Mouse (Mus musculus): ENCODE measurements at regions not wholly inside any gene's neighbourhood (a gene's known extent, or its start where the extent isn't known, plus 50 kb on each side); places are given as distances from the start of the nearest gene placed in this dataset.

DNA sequence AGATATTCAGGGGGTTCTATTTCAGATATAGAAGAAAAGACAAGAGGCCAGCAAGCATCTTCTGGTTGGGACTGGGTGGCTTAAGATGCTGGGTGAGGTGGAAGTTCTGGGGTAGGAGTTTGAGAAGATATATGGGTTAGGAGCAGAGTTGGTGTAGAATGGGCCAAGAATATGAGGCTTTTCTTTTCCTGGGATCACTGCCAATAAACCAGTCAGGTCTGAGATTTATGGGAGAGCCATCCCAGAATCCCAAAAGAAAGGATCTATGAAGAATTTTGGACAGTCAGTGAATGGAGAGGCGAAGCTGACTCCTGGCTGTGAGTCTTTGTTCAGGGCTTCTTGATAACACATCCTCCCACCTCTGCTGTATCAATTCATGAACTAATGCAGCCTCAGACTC is 192.0 kb upstream of the Klf4 start:
- no peak for DNase-seq

DNA sequence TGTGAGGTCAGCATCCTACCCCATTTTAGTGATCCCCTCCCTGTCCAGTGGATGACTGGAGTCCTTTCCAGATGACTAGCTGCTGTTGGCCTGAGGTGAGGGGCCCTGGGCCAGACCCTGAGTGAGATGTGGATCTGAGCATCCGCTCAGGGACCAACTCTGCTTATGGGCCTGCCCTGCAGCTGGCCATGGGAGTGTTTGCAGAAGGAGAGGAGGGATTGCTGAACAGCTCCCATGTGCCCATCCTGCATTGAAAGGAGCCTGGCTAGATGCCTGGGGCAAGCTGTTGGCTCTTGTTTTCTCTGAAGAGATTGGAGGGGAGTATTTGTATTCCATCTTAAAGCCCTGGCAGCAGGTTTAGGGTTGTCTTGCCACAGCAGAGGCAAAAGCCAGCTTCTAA is 190.9 kb upstream of the Klf4 start:
- no peak for DNase-seq

DNA sequence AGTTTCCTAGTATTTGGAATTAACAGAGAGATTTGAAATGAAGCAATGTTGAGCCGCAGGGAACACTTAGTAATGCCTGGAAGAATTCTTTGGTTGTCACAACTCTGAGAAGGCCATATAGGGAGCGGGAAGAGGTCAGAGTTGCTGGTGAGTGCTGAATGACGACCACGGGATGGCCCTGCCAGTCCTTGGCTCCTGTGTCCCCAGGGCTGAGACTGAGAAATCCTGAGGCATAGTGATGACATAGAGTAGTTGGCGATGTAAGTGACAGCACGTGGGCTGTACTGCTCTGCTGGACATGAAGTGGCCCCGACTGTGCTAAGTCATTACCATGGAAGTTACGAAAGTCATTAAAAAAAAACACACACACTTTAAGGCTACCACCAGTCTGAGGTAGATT is 190.1 kb upstream of the Klf4 start:
- DNase-seq: no peak

DNA sequence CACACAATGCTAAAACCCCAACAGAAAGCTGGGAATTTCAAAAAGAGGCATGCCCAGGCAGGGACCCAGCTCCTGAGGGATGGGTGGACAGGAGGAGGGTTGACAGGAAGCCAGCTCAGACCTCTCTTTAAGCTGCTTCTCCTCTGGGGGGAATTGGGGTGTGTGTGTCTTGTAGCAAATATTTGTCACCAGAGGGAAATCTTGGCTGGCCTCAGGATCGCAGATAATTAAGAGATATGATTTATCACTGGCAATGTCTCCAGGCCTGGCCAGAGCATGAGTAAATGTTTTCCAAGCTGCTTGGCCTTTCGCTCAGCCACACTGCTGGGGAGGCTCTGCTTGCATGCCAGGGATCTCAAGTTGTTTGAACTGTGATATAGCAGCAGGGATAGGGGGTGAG is 189.6 kb upstream of the Klf4 start:
- DNase-seq: no peak

DNA sequence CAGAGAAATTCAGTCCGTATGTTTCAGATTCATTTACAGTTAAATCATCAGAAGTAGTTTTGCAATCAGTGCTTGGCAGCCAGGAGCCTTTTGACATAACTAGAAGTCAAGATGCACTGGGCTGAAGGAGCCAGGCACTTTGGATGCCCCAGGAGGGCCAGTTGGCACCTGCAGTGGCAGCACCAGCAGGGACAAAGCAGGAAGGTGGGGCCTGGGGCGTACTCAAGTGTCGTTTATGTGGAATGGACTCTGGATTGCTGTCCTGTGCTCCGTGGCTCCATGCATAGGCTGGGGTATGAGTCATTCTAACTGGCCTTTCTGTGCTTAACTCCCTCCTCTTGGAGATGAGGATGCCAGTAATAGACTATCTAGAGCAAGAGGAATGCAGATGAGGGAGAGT is 186.2 kb upstream of the Klf4 start:
- DNase-seq: no peak

DNA sequence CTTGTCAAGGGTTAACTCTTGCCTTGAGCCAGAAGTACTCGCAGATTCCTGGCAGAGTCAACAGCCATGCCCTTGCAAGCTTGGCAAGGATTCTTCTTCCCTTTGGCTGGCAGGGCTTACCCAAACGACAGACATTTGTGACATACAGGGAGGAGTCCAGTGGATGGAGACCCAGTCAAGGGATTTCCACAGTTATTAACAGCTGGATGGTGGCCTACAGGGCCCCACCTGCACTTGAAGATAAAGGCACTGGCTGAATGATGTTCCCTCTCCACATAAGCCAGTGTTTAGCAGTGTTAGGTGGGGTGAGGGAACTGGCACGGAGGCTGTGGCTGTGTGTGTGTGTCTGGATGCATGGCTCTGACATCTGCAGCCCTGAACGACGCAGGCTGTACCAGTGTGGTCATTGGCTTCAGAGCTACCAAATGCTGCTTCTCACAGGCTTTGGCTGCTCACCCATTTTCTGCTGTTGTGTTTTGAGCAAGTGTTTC is 183.9 kb upstream of the Klf4 start:
- no peak for DNase-seq

DNA sequence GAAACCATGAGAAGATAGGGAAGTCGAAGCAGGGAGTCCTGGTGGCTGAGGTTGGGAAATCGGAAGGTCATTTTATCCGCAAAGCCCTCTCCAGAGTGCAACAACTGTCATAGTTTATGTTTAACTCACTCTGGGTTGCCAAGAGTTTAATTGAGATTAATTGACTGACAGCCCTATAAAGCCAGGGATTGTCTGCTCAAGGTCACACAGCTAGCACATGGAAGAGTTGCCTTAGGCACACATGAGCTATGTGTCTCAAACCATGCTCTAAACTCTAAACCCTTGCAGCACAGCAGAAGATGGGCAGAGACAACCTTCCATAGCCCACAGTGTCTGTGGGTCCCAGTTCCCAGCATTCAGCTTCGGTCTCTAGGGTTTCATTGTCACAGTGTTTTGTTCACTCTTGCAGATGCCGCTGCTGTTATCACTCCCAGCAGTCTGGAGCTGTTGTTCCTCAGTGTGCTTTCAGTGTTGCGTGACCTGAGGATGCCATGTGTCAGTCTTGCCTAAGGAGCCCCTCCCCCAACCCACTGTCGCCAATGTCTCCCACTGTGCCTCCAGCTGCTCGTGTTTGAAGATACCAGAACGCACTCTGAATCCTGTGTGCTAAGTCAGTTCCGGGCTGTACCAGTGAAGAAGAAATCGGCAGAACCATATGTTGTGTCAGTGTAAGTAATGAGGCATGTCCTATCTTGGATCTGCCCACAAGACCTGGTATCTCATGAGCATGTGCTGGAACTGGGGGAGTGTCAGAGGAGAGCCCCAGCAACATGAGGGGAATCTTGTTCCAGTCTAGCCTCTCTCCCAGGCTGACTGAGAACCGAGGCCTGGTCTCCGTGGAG is 179.5 kb upstream of the Klf4 start:
- DNase-seq: no peak

DNA sequence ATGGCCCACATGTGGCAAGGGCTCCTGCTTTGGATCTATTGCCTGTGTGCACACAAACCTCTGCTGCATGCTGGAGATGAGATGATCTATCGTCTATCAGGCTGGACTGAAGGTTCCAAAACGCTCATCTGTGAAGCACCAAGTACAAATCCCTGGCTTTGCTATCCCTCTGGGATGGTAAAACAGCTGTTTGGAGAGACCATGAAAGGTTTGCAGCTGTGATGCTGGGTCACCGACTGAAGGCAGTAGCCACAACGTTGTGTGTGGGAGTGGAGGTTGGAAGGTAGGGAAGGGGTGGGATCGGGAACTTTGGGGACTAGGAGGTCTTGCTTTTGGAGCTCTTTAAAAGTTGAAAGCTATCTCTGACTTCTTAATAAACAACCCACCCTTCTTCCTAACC is 178.2 kb upstream of the Klf4 start:
- no peak for DNase-seq

DNA sequence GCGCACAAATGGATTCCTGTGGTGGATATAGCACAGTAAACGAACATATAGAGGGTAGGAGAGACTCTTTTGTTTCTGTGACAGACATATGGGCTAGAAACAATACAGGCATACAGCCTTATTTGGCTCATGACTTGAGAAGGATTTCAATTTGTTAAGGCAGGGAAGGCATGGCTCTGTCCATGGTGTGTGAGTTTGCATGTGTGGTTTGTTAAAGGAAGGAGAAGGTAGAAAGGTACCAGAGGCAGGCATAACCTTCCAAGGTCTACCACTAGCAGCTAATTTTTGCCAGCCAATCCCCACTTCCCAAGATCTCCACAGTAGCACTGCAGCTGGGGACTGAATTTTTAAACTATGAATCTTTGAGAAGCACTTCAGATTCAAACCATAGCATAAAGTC is 176.5 kb upstream of the Klf4 start:
- DNase-seq: no peak

DNA sequence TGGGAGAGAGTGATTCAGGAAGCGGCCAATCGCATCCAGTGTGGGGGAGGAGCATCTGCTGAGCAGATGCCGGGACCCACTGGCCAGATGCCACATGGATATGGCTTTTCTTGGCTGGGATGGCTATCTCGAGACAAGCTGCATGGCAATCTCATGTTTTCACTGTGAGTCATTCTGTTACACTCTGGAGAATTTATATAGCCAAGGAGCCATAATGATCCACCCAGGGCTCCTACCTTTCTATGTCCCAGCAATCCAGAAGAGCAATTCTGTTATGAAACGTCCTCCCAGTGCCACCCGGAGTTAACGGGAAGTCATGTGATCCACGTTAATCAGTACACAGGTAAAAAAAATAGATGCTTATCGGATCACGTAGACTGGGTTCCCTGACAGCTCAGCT is 175.7 kb upstream of the Klf4 start:
- DNase-seq: no peak

DNA sequence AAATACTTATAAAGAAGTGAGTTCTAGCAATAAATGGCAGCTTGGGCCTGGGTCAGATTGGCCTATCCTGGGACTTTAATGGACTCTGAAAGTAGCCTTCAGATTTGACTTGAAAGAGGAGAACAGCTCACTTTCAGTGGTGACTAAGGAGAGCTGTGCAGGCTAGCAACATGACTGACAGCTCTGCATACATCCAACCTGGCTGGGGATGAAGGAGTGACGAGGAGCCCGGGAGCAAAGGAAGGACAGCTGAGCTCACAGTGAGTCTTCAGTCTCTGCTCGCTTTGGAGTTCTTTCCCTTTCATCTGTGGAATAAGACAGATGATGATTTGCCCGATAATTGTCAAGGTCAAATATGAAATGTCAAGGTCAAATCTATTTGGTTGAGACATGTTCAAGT is 172.7 kb upstream of the Klf4 start:
- DNase-seq: no peak

DNA sequence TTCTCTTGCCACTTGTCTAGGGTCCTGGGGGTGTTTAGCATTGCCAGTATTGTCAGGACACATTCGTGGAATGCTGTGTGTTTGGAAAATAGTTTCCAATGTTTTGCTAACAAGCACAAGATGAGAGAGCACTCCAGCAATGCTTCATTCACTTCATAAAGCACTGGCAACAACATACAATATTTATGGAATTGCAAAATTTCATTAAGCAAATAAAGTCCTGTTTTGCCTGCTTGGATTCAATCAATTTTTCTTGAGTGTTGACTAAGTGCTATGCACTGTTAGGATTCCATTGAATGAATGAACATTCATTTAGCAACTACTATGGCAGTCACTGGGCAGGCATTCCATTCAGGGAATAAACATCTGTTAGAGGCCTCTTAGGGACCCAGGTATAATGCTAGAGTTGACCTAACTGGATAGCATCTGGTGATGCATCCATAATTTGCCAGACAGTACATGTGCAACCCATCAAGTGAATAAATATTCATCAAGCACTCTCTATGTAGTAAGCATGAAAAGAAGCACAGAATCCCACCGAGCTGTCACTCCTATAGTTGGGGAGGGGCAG is 171.2 kb upstream of the Klf4 start:
- DNase-seq: no peak

DNA sequence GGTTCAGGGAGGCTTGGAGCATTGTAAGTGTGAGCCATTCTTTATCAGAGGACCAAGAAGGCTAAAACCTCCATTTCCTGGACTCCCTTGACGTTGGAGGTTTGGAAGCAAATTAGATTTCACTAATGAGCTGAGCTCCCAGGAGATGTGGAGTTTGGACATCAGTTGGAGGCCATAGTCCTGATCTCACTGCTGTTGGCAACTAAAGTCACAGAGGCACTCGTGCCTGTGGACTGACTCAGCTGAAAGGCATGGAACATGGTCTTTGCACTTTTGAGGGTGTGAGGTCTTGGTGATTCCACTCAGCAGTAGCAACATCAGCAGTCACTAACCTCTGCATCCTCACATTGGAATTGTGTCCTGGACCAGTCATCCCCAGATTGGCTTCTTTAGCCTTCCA is 169.1 kb upstream of the Klf4 start:
- DNase-seq: no peak

DNA sequence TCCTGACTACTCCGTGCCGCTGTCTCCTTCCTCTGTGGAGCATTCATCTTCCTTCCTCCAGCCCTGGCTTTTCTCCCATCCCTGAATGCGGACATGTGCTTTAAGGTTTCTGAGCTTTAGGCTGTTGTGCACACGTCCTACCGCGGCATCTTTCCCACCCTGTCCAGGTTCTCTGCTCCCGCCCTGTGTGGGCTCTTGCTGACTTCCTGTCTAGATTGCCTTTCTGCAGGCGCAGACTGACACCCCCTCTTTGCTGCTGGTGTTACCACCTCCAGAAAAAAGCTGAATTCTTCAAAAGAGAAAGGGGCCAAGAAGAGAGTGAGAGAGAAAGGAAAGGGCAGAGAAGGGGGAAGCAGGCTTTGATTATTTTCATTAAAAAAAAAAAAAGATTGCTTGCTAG is 167.7 kb upstream of the Klf4 start:
- no peak for DNase-seq

DNA sequence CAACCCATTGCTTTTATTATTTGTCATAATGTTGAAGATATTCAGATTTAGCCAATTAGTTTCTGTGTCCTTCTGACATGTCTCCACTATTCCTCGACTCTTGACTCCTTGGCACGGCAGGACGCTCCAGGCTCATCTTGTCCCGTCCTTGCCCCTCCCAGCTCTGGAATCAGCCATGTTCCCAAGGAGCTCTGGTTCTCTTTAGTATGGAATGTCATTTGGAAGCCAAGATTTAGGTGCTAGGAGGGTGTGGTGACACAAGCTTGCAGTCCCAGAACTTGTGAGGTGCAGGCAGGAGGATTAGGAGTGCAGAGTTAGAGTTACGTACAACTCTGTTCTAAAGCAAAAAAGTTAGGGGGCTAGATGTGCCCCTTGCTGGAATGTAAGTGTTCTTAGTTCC is 166.9 kb upstream of the Klf4 start:
- no peak for DNase-seq

DNA sequence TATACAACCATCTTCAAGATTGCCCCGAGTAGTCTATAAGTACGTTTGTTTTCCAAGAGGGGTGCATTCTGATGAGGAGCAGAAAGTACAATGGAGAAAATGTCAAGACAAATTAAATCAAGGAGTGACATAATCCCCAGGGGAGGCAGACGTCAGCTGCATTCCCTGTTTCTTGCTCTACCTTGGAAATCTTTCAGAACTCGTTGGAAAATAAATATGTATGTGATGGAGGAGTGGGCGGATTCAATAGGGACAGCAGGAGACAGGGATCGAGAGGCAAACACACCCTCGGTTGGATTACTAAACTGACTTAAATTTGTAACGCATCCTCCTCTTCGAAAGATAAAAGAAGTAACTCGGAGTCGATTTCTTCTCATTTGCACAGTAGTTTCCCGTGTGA is 164.8 kb upstream of the Klf4 start:
- no peak for DNase-seq

DNA sequence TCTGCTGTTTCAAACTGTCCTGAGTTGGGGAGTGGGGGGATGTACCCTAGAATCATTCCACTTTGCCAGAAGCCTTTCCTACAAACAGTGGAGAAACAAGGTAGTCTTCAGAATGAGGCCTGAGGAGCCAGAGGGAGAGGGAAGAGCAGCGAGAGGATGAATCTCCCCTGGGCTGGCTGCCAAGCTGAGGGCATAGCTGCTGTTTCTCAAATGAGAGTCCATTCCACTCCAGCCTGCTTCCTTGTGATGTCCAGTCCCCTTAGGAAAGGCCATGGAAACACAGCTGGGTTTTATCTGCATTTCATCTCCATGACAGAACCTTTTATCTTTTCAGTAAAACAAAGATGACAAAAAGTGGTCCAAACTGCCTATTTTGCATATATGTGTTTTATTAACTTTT is 164.2 kb upstream of the Klf4 start:
- DNase-seq: peak in 1 of 2 experiments; percentile 13

DNA sequence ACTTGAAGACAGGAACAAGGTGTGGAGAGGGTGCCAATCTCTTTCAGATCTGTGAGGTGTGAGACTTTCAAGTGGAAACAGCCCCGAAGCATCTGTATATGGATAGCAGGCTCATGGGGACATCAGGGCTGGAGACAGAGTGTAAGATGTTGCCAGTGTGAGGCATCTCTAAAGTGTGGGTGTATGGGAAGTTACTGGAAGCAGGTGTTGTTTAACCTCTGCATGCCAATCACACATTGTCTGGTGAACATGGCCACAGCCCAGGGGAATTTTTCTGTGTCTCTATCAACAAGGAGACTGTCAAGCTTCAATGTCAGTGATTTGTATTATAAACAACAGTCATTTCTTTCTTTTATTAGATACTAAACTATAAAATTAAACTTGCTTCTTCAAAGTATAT is 163.0 kb upstream of the Klf4 start:
- DNase-seq: no peak

DNA sequence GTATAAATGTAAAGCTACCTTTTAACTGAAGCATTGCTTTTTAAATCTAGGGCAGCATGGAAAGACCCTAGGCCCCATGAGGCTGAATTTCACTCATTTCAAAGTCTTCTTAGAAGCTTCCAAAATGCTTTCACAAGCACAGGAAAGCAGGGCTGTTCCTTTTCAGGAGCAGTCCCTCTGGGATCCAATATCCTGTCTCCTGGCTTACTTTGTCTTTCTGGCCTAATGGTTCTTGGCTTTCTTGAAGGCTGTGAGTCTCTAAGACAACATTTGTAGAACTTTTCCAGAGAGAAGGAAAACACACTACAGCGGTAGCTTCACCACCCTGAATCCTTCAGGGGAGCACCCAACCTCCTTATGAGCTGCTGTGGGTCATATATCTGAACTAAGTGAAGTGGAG is 157.2 kb upstream of the Klf4 start:
- DNase-seq: no peak

DNA sequence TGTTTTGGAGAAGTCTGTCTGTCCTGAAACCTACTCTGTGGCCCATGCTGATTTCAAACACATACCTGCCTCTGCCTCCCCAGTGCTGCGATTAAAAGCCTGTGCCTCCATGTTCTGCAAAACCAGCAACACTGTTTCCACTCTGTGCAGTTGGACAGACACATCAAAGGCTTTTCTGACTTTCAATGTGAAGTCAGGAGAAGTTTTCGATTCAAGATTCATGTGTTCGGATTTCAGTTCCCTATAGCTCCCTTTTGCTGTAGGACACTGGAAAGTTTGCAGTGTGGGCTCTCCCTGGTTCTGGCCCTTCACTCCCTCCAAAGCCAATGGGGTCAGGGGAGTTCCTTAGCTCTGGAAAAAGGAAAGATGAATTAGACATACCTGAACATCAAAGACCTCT is 154.5 kb upstream of the Klf4 start:
- no peak for DNase-seq

DNA sequence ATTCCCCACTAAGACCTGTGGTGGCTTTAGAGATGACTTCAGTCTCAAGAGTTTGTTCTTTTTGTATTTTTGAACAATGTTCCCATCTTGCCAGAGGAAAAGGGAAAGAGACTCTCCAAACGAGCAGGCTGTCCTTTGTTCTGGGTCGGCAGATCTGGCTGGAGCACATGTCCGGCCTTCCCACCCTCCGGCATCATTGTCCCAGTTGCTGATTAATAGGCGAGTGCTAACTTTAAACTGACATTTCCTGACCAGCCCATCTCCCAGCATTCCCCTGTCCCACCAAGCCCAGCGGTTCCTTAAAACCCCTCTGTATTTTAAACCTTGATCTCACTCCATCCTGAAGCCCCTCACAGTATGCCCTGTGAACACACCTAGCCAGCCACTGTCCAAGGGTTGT is 140.0 kb upstream of the Klf4 start:
- no peak for DNase-seq

DNA sequence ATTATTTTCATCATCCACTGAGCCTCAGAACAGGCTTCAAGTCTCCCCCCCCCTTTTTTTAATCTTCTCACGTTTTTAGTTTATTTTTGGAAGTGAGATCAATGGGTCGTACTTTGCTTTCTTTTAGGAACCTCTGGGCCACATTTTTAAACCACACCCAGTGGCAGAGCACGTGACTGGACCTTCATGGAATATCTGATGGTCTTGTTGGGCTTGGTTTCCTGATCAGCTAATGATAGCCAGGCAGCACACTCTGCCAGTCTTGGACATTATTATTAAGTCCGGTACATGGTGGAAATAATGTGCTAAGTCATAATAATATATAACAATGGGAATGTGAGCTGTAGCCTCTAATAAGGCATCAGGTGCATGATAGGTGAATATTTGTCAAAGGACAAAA is 138.0 kb upstream of the Klf4 start:
- no peak for DNase-seq

DNA sequence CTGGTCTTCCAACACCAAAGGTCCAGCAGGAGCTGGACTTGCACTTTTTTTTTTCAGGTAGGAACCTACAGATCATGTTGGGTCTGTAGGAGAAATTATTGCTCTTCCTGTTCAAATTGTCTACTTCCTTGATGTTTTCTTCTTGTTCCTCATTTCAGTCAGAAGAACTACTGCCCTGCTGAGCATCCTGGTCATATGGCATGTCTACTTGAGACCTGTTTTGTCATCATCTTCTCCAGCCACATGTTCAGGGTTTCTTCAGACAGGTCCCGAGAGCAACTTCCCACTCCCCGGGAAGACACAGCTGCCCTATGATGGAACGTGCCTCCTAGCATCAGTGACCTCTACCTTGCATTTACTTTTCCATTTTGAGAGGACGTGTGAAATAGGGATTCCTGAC is 132.6 kb upstream of the Klf4 start:
- DNase-seq: no peak

DNA sequence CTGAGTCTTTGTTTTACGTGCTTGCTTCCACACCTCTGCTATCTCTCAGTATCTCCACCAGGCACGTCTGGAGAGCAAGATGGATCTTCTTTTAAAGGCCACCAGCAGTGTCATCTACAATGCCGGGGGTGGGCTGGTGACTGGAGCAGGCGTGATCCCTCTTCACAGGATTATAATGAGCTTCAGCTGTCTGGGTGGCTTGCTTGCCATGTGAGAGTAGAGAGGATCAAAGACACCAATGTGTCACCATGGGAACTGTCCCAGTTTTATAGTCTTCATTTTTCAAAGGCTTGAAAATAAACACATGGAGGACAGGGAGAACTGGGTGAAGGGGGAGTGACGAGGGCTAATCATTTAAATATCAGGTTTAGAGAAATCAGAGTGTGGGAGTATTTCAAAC is 131.6 kb upstream of the Klf4 start:
- DNase-seq: no peak

DNA sequence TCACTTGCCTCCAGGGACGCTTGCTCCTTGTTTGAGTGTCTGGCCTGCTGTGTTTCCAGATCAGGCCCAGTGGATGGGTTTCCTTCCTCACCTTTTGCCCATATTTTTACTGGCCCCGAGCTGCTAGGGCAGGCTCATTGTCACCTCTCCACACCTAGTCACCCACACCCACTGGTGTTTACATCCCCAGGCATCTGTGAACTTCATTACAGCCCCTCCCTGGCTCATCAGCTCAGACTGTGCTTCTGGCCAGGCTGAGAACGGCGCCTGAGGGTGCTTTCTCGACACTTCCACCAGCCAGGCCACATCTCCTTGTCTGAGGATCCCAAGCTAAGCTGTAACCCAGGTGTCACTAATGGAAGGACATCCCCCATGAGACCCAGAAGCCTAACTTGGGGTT is 129.8 kb upstream of the Klf4 start:
- DNase-seq: no peak

All from cerebellum, postnatal 36 days (tissue).